Mouse (Mus musculus): ENCODE data around the gene Zfand3. TPM values are rescaled to one million over a fixed set of nuclear protein-coding genes. Genes with fewer than 3 reads are reported as not detected.

Gene Zfand3
- total RNA-seq, 2 experiments from 2014 or later = 122 to 139 TPM

- no peak for DNase-seq (ENCODE audit: low spot score in 2 of 2)
Observed at GRCm38 (mm10) chr17:30222837-30223236, 218.3 kb downstream of the Zfand3 start.

- DNase-seq (ENCODE audit: low spot score in 2 of 2) = no peak
Observed at GRCm38 (mm10) chr17:30225030-30225740, 220.7 kb downstream of the Zfand3 start.

- DNase-seq (ENCODE audit: low spot score in 2 of 2) = no peak
Observed at GRCm38 (mm10) chr17:30228439-30229215, 224.1 kb downstream of the Zfand3 start.

- DNase-seq (ENCODE audit: low spot score in 2 of 2) = no peak
Observed at GRCm38 (mm10) chr17:30230428-30230827, 225.9 kb downstream of the Zfand3 start.

DNA sequence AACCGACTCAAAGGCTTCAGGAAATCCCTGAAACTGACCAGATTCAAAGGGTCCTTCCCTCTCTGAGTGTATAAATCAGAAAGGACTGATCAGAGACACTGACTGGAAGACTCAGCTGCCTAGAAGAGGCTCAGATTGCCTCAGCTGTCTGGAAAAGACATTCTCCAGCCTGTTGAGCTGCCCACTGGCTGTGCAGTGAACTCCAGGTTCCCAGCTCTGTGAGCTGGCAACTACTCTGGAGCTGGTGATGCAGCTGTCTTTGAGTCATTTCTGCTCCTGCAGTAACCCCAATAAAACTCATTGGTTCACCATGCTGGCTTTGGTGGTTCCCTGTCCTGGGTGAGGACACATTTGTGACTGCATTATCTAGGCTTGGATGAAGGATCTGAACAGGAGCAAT is 226.9 kb downstream of the Zfand3 start:
- no peak for DNase-seq (ENCODE audit: low spot score in 2 of 2)

- DNase-seq (ENCODE audit: low spot score in 2 of 2) = no peak
Observed at GRCm38 (mm10) chr17:30232698-30233097, 228.2 kb downstream of the Zfand3 start.

DNA sequence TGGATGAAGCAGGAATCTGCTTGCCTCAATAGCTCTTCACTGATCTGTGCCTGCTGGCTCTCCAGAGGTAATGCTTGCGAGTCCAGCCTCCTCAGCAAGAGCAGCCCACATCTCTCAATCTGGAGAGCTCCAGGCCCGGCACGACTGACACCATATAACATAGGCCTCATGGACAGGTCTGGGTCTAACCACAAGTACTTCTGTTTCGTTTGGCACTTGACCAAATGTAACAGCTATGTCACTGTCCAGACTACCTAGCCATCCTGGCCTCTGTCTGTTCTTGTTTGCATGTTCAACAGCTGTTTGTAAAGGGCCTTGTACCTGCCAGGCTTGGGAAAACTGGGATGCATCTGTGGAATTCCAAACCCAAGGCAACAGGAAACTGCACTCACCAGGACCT is 230.8 kb downstream of the Zfand3 start:
- no peak for DNase-seq (ENCODE audit: low spot score in 2 of 2)

DNA sequence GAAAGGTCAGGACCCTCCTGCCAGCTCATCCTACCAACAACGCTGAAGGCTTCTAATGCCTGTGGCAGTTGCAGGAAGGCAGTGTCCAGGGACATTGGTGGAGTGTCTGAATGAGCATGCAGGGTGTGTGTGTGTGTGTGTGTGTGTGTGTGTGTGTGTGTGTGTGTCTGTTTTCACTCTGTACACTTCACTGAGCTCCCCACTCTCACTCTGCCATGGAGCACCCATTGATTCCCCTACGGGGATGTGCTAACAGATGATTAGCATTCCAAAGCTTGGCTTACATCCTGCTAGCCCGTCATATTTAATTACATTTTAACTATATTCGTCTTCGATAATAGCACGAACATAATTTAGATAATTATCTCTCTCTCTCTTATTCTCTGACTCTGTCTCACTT is 232.1 kb downstream of the Zfand3 start:
- DNase-seq (ENCODE audit: low spot score in 2 of 2) = no peak

DNA sequence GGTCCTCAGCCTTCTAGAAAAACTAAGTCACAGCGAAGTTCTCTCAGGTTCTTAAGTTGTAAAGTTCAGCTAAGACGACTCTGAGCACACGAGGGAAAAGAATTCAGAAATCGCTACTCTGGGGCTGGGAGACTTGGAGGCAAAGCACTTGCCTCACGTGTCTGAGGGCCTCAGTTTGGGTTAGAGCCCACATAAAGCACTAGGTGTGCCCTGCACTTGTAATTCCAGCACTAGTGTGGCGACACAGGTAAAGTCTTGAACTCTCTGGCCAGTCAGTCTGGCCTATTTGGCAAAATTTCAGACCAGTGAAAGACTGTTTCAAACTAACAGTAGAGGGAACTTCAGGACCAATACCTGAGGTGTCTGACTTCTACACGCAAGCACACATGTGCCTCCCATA is 233.1 kb downstream of the Zfand3 start:
- no peak for DNase-seq (ENCODE audit: low spot score in 2 of 2)

GRCm38 (mm10) chr17:30239458-30239857 is 234.9 kb downstream of the Zfand3 start:
- DNase-seq (ENCODE audit: low spot score in 2 of 2) = no peak

DNA sequence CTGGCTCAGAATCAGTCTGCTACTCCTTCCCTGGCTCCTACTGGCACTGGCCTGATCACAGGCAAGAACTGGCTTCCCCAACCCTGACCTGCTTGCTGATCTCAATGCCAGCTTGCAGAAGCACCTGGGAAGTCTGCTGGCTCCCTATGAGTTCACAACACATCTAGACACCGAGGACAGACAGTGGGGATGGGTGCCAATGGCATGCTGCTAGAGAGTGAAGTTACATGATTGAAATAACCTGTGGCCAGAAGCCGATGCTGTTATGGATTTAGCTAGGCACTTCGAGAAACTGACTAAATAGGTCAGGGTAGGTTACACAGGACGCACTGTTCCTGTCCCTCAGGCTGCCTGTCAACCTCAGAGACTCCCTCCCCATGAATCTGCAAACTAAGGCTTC is 236.1 kb downstream of the Zfand3 start:
- DNase-seq (ENCODE audit: low spot score in 2 of 2) = no peak

DNA sequence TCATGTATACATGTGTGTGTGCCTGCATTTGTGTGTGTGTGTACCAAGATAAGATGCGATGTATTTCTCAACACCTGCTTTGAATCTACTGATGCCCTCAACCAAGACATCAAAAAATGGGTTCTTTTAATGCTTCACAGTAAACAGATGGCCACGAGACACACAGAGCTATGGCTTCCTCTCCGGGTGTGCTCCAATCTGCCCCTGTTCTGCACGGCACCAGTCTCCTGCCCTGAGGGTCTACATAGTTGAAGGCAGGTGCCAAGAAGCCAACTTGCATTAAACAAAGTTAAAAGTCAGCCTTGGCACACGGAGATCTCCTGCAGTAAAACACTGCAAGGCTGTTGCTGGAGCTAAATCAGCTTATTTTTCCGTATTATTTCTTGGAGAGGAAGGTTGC is 236.5 kb downstream of the Zfand3 start:
- no peak for DNase-seq (ENCODE audit: low spot score in 2 of 2)

DNA sequence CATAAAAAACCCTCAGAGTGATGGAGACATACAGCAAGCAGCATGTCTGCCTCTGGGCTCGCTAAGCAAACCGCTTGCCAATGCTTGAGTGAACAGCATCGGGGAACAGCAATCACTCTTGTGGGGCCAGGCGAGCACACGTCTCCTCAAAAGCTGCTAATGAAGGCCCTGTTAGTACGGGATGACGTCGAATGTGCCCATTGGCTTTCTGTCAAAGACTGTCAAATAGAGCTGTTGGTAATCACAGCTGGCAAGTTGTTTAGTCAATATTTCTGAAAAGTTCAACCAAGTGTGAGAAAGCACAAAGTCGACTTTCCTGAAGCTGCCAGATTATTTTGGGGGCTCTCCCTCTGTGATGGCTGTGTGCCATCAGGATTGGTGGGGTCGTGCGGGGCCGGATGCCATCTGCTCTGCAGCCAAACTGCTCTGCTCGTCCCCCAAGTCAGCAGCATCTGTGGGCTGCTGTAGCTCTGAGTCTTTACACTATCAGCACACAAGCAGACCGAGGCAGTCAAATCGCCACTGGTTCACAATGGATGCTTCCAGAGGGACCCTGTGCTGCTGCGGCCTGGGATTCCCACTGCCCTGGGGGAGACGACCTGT is 237.3 kb downstream of the Zfand3 start:
- DNase-seq (ENCODE audit: low spot score in 2 of 2) = no peak

DNA sequence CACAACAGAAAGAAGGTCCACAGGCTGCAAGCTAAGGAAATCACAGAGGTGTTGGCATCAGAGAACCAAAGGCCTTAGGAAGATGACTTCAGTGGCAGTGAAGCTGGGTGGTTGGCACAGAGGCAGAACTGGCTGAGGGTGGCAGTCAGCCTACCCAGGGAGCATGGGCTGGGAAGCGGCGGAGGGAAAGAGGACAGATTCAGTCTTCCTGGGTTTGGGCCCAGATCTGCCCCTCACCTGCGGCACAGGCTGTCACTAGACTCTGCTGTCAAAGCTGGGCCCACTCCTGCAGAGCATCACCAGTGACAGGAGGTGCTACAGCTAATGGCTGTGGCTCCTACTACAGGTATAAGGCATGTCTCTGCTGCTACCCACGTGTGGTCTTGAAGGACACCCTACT is 238.1 kb downstream of the Zfand3 start:
- DNase-seq (ENCODE audit: low spot score in 2 of 2) = no peak

- DNase-seq (ENCODE audit: low spot score in 2 of 2) = no peak
Observed at GRCm38 (mm10) chr17:30243540-30243939, 239.0 kb downstream of the Zfand3 start.

GRCm38 (mm10) chr17:30244651-30245307 is 240.2 kb downstream of the Zfand3 start:
- no peak for DNase-seq (ENCODE audit: low spot score in 2 of 2)

DNA sequence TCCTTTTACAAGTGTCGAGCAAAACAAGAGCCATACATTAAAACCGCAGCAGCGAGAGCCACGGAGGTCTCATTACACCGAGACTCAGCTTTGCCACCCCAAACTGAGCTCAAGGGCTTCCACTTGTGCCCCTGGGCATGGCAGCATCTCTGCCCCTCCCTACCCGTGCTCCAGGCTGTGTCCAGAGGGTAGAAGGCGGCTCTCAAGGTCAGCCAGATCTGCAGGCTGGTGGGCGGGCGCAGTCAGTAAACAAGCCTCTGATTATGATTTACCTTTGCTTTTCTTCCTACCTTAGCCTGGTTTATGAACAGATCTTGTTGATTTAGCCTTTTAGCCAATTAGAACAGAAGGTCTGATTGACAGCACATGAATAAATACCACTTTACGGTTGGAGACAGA is 240.8 kb downstream of the Zfand3 start:
- no peak for DNase-seq (ENCODE audit: low spot score in 2 of 2)

GRCm38 (mm10) chr17:30253028-30253427 is 248.5 kb downstream of the Zfand3 start:
- no peak for DNase-seq (ENCODE audit: low spot score in 2 of 2)

DNA sequence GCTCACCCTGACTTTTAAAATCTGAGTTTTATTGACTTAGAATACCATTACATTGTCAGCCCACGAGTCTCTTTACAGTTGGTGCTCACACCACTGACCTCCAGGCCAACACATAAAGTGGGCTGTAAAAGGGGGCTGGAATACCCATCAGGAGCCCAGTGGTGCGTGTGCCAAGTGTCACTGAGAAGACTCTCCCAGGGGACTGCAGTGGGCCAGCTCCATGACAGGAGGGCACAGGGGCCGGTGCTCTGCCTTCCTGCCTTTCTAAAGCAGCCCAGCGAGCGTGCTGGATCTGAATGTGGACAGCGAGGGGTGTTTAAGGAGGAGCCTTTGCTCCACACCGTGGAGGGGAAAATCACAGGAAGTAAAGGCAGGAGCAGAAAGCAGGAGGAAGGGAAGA is 249.4 kb downstream of the Zfand3 start:
- DNase-seq (ENCODE audit: low spot score in 2 of 2) = no peak

GRCm38 (mm10) chr17:30255928-30256560 is 251.5 kb downstream of the Zfand3 start:
- no peak for DNase-seq (ENCODE audit: low spot score in 2 of 2)

GRCm38 (mm10) chr17:30258480-30258879 is 253.9 kb downstream of the Zfand3 start:
- no peak for DNase-seq (ENCODE audit: low spot score in 2 of 2)

All from gastrocnemius, postnatal 4 days (tissue).